16 mouse cellular contexts compared by ENCODE assay signal in the genomic region with DNA sequence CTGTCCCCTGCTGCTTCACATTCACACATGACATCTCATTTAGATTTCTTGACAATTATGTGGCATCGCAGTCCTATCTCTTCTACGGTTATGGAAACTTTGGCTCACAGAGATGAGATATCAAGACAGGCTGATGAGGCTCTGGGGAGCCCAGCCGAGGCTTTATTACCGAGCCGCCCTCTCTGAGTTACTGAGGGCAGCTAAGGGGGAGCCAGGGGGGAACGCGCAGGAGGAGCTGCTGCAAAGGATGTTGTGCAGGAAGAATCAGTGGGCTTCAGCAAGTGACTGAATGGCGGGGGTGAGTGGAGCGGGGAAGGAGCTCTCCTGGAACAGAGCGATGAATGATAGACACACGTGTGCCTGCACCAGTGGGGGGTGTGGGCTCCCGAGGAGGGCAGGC.
DNase-seq lines count a peak whose midpoint lies in the region; ATAC-seq and TF ChIP-seq lines count a peak whose summit lies in the region.
"Had no signal": no experiment of that assay in that cellular context is flagged by ENCODE, and none has a peak within 500 bp of the region (broad histone marks: within the 10 kb centered on the region; RNA-seq: fewer than 3 reads in every experiment).

No protein-coding gene starts in this region.

- no peak overlapping the region for H3K4me3 ChIP-seq in left cerebral cortex, adult 2 months
- H3K4me3 ChIP-seq in forebrain, embryonic 16.5 days (replicated peaks; ENCODE audit: low read length), result no peak overlapping the region
- H3K4me3 ChIP-seq: gastrocnemius, adult 2 months; heart, embryonic 15.5 days; kidney, embryonic 15.5 days had no signal

- no peaks in the 10 kb centered on the region for H3K27me3 ChIP-seq in forebrain, embryonic 16.5 days (replicated peaks; ENCODE audit: control insufficient read depth, insufficient read depth, low read length)
- H3K27me3 ChIP-seq: heart, embryonic 15.5 days; kidney, embryonic 15.5 days had no signal

- ATAC-seq in forebrain, embryonic 16.5 days, result peak; percentile 63; the same call in 1 of the 2 replicates

- no peak for TF ChIP-seq CTCF in left cerebral cortex, adult 2 months (IDR thresholded peaks at IDR 0.05)

- no peak overlapping the region for H3K4me2 ChIP-seq in forebrain, embryonic 16.5 days (ENCODE audit: low read length)
- H3K4me2 ChIP-seq: heart, embryonic 15.5 days; kidney, embryonic 15.5 days had no signal

- peak overlapping the region; percentile 44 for H3K27ac ChIP-seq in left cerebral cortex, adult 2 months
- no peak overlapping the region for H3K27ac ChIP-seq in forebrain, embryonic 16.5 days (ENCODE audit: low read length)
- H3K27ac ChIP-seq: gastrocnemius, adult 2 months; heart, embryonic 15.5 days; kidney, embryonic 15.5 days had no signal

- intact Hi-C loops in left cerebral cortex, adult 2 months (cut with DNase I), result no loop called here

- peak in 1 of 2 experiments; percentile 37 for DNase-seq in left cerebral cortex, adult 2 months (ENCODE audit: extremely low spot score in 1 of 2, low spot score in 2 of 2)
- DNase-seq in left cerebral cortex, adult 11 months (ENCODE audit: low spot score), result no peak
- DNase-seq in brain, adult 2 months (ENCODE audit: low read depth, low spot score), result peak; percentile 65
- peak; percentile 10 for DNase-seq in naive thymus-derived CD4-positive, alpha-beta T cell, adult 2 months (ENCODE audit: low read depth)
- DNase-seq in T-cell, adult 2 months (ENCODE audit: low spot score), result no peak
- no peak for DNase-seq in cerebellum, adult 18-20 months
- DNase-seq: adrenal gland, postnatal 25 days; gastrocnemius, adult 2 months; heart, adult 18-20 months; liver; lung, adult 18-20 months; lung, postnatal 4 days; right cerebral cortex, postnatal 4 days had no signal

- no peak overlapping the region for H3K9ac ChIP-seq in forebrain, embryonic 16.5 days (replicated peaks; ENCODE audit: low read depth, low read length)
- H3K9ac ChIP-seq: heart, embryonic 15.5 days; kidney, embryonic 15.5 days had no signal

- WGBS in forebrain, embryonic 16.5 days, result 58% methylated on average over 12 of the region's 12 CpGs

- H3K36me3 ChIP-seq in forebrain, embryonic 16.5 days (ENCODE audit: control insufficient read depth, insufficient read depth), result no peaks in the 10 kb centered on the region
- H3K36me3 ChIP-seq: heart, embryonic 15.5 days; kidney, embryonic 15.5 days had no signal

- no peaks in the 10 kb centered on the region for H3K9me3 ChIP-seq in forebrain, embryonic 16.5 days (ENCODE audit: control insufficient read depth, low read length)
- H3K9me3 ChIP-seq: heart, embryonic 15.5 days; kidney, embryonic 15.5 days had no signal

- no peaks in the 10 kb centered on the region; the same call in 1 of the 2 replicates for H3K4me1 ChIP-seq in forebrain, embryonic 16.5 days (replicated peaks; ENCODE audit: control insufficient read depth, insufficient read depth, low read length)
- H3K4me1 ChIP-seq: heart, embryonic 15.5 days; kidney, embryonic 15.5 days had no signal

Comparison
In these comparisons a context has a peak if more than half of its experiments do, and no peak if none do; other contexts are left out.
1. DNase-seq: peak in brain, adult 2 months (single experiment) and naive thymus-derived CD4-positive, alpha-beta T cell, adult 2 months (single experiment); none in left cerebral cortex, adult 11 months (single experiment), T-cell, adult 2 months (single experiment) and cerebellum, adult 18-20 months (0 of 2).